Mouse (Mus musculus): ENCODE data around the gene Klk13.
"Not testable (repeated sequence)": the region's sequence is repeated elsewhere in the genome, so short reads cannot be mapped to it uniquely, and the experiment has no call there.

Gene Klk13

DNA sequence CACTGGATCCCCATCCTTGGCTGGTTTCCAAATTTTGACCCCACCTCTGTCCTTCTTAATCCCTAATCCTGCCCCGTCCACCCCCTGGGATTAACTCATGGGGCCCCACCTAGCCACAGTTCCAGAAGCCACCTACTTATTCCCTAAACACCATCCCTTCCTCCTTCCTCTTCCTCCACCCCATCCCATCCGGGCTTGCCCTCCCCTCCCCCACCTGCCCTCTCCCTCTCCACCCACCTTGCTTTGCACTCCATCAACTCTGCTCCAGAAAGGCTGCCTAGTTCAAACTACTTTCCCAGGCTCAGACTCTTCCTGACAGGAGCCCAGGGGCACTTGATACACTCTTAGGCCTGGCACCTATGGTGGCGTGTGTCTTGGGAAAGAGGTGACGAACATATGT, at the start of gene Klk13:
Klk13 (plus strand) TSS at position 301 of the 400 bp plus-strand sequence.
- DNase-seq (ENCODE audit: low spot score in 2 of 2): no peak

DNA sequence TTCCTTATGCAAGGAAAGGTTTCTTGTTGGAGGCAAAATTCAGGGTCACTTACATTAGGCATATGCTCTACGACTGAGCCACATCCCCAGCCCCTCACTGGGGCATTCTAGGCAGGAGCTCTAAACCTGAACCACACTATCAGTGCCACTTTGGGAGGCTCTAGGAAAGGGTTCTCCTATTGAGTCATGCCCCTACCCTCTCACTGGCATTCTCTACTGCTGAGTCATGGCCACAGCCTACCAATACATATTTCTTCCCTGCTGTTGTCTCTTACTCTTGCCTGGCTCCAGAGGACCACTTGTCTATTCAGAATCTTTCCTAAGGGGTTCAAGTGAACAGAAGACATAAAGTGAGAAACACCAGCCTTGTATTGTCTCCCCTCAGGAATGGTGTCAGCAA, 49.6 kb upstream of the Klk13 start:
- no peak for DNase-seq (ENCODE audit: low spot score in 2 of 2)

DNA sequence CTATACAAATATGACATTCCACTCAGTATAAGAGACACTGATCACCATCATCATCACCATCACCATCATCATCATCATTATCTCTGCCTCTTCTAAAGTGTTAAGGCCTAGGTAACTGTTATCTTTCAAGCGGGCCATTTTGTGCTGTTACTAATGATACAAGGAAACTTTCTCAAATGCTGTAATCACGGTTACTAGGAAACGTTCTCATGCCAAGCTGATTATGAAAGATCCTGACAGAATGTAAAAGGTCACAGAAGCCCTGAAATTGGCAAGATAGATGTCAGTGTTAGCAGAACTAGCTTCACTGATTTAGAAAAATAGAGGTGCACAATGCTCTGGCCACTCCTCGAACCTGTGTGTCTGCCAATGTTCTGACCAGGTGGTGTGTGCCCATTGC, 45.1 kb upstream of the Klk13 start:
- DNase-seq (ENCODE audit: low spot score in 2 of 2): not testable (repeated sequence)

DNA sequence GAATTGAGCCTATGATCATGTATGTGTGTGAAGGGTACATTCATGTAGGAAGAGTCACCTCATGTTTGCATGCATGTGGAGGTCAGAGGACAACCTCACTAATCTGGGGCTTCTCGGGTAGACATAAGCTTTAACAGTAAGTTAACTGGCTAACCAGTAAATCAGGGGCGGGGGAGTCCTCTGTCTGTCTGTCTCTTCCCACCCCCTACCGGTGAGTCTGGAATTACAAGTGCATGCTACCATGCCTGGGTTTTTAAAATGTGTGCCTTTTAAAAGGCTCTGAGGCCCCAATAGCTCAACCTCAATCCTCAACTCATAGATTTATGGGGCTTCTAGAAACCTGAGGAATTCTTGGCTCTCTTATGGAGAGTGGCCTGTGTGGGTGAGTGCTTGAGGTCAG, 43.8 kb upstream of the Klk13 start:
- DNase-seq (ENCODE audit: low spot score in 2 of 2): peak in 1 of 2 experiments; percentile 51

DNA sequence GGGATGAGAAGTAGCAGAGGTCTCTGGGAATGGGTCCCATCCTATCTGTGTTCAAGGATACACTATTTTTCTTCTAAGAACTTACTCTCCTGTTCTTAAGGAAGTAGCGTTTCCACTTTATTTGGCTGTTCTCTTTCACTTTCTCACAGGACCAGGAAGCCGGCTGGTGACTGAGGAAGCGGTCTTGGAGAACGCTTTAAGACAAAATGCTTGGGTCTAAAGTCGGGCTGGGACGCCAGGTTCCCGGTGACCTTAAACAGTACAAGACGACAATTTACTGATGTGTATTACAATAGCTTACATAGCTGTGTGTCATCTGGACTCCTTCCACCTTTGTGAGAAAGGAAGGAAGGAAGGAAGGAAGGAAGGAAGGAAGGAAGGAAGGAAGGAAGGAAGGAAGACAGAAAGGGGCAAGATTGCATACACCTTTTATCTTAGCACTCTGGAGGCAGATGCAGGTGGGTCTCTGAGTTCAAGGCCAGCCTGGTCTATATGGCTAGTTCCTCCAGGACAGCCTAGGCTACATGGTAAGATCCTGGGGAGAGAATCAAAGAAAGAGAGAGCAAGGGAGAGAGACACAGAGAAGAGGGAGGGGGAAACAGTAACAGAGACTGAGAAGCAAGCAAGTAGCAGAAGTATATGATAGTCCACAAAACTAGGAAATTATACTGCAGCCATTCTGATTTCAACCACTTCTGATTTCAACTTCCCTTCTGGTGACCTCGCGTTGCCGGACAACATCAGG, 41.1 kb upstream of the Klk13 start:
- DNase-seq (ENCODE audit: low spot score in 2 of 2): no peak

DNA sequence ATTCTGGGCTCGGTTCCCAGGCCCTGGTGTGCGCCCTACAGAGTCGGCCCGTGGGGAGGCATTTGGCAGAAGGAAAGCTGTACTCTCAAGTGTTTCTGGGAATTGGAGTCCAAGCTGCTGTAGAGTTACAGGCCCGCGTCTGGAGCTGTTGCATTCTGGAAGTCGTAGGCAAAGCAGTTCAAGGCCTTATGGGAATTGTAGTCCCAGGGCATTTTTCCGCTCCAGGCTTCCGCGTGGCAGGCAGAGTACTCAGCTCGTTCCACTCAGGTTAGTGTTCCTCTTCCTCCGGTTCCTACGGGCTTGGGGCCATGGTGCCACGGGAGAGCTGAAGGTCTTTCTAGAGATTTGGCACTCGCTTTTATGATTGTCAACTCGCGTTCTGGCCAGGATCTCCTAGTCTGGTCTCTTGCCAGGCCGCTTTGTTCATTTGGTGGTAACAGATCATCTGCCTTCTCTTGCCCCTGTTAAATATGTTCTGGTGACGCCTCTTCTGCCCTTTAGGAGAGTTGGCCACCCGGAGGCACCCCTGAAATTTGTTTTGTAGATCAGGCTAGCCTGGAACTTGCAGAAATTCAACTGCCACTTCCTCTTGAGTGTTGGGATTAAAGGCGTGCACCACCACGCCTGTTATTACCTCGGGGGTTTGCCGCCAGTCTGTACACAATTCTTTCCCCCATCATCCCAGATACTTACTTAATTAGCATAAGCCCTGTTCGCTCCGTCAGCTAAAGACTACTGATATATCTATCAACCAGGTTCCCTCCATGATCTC, 40.4 kb upstream of the Klk13 start, which contains the start of gene Ctu1:
Ctu1 (plus strand) TSS at position 208 of the 772 bp plus-strand sequence.
- DNase-seq (ENCODE audit: low spot score in 2 of 2): peak; percentile 76 to 79

DNA sequence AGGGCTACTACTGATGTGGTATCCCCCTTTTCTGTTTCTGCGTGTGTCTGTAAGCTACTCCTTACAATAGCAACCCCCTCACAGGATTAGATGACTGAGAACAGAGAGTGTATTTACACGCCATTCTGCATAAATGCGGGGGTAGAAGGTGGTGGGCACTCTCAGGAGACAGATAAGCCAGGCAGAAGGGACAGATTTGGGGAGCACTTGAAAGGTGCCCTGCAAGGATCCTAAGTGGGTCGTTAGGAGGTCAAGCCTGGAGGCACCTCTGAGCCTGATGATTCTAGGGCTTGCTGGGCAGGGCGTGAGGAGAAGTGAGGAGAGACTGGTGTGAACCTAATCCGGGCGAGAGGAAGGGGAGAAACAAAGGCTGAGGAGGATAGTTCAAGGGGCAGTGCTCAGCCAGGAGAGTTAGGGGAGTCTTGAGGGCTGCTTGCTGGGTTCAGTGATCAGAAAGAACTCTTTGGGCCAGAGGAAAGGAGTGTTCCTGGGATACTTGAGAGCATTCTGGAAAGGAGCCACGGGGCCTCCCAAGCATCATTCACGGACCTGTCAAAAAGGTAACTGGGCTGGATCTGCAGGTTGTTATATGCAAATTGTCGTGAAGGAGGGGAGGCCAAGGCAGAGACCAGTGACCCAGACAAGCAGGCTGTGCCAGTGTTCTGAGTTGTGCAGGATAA, 39.6 kb upstream of the Klk13 start:
- no peak for DNase-seq (ENCODE audit: low spot score in 2 of 2)

DNA sequence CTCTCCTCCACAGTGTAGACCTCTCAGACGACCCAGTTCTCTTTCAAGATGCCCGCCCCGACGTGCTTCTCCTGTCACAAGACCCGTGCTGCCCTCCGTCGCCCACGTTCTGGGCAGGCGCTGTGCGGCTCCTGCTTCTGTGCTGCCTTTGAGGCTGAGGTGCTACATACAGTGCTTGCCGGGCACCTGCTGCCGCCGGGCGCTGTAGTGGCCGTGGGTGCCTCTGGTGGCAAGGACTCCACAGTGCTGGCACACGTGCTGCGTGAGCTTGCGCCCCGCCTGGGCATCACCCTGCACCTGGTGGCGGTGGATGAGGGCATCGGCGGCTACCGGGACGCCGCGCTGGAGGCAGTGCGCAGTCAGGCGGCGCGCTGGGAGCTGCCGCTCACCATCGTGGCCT, 37.3 kb upstream of the Klk13 start:
- no peak for DNase-seq (ENCODE audit: low spot score in 2 of 2)

DNA sequence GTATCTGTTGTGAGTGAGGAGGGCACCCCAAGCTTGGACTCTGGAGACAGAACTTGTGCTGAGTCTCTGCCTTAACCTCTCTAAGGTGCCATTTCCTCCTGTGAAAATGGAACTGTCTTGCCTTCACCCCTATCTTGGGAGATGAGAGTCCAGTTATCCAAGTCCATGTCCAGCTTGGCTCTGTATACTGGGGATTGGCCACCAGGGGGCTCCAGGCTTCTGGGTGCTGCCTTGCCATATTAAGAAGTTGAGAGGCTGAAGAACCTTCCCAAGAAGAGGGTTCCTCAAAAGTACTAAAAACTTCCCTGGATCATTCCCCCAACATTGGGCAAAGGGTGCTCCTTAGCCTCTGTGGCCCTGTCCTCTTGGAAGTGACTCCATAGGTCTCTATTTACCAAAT, 33.9 kb upstream of the Klk13 start:
- peak in 1 of 2 experiments; percentile 20 for DNase-seq (ENCODE audit: low spot score in 2 of 2)

DNA sequence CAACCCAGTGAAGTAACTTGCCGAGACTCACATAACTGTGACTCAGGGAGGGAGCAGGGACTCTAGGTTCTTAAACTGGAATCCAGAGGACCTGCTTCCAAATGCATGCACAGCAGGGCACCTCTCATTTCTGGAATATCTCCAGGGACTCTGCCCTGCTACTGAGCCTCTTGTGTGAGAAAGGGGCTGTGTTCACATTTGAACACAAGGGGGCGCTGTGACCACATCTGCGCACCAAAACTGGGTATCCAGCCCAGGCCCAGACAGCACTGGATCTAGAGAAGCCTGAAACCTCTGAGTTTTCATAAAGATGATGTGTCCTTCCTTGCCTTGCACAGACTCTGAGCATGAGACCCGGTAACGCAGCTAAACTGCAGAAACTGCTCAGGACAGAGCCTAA, 31.4 kb upstream of the Klk13 start:
- DNase-seq (ENCODE audit: low spot score in 2 of 2): peak in 1 of 2 experiments; percentile 55

DNA sequence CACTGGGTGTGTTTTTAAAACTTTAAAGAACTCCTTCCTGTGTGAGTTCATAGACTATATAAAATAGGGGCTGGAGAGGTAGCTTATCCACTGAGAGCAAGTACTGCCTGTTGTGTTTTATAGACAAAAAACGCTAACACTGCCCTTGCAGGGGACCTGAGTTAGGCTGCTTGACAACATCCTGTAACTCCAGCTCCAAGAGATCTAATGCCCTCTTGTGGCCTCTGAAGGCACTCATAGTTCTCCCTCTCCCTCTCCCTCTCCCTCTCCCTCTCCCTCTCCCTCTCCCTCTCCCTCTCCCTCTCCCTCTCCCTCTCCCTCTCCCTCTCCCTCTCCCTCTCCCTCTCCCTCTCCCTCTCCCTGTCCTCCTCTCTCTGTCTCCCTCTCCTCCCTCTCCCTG, 29.9 kb upstream of the Klk13 start:
- DNase-seq (ENCODE audit: low spot score in 2 of 2): not testable (repeated sequence)

DNA sequence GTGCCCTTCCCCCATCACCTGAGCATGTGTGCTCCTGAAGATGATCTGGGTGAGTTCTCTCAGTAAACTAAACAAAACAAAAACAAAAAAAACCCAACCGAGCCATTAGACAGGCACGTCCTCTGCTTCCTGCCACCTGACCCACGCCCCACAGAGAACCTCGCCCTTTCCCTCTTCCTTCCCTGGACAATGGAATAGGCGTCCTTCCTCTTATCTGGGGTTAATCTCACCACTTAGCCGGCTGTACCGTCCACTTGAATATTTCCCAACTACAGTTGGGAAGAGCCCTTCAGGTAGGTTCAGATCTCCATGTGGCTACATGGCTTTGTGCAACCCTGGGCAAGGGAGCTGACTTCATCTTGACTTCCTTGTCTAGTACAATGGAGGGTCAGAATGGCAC, 27.3 kb upstream of the Klk13 start:
- no peak for DNase-seq (ENCODE audit: low spot score in 2 of 2)

DNA sequence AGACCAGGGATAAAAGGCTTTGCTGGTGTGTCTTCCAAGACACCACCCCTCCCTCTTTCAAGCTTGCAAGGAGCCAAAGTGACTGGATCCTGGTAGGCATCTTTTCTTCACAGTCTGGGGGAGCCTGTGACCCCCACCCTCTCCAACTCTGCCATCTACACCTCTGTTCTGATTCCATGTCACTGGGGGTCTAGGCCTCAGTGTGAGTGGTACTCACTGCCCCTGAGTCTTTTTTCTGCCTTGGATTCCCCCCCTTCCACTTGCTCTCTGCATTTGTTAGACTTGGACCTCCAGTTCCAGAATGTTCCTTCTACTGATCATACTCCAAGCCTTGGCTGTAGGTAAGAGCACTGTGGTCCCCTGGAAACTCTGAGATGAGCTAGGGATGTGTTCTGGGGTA, 22.2 kb upstream of the Klk13 start, which contains the start of gene Klk14:
Klk14 (plus strand) TSS at position 301 of the 400 bp plus-strand sequence.
- no peak for DNase-seq (ENCODE audit: low spot score in 2 of 2)

DNA sequence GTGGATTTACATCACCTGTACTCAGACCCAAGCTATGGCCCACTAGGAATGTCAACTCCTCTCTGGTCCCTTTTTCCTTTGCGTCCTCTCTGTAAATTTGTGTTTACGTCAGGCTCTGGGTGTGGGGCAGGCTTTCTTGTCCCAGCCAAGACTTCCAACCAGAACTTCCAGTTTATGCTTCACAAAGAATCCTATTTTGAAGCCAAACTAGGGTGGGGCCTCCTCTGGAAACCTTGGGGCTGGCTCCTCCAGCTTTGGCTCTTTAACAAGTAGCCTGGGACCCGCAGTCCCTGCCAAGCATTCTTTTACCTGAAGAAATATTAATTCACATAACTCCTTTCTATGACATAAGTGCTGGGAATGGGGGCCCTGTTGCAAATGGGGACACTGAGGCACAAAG, 2.3 kb upstream of the Klk13 start:
- no peak for DNase-seq (ENCODE audit: low spot score in 2 of 2)

DNA sequence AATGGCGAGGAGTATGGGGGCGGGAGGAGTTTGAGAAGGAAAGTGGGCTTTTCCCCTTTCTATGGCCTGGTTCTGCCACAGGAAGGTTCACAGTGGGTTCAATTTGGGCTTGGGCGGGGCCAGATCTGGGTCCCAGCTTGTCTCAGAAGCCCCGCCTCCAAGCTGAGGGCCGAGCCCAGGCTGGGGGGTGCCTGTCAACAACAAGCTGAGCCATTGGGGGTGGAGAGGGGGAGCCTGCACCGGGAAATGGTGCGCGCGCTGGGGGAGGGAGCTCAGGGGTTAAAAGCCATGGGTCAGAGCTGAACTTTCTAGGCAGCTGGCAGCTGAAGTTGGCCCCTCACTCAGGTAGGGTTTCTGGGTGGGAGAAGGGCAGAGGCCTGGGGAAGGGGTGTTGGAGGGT, 550 bp downstream of the Klk13 start:
- DNase-seq (ENCODE audit: low spot score in 2 of 2): no peak

DNA sequence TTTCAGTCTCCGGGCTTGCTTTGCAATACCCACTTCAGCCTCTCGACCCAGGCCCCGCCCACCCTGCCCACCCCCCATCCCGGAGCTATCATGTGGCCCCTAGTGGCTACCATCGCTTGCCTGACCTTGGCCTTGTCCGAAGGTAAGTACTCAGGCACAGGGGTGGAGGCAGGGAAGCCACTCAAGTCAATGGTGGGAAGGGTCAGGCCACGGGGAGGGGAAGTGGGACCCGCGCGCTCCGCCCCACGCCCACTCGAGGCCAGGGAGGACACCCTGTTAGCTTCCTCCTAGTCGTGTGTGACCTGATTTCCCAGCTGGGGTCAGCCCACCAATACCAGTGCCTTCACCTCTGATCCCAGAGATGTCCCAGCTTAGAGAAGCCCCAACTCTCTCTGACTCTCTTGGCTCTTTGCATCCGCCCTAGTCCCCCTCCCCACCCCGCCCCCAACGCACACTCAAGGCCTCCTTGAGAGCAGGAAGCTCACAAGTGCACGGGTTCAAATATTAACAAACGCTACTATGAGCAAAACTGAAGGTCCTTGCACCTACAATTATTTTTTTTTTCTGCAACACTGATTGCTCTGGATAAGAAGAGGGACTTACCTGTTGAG, 1.5 kb downstream of the Klk13 start:
- DNase-seq (ENCODE audit: low spot score in 2 of 2): no peak

DNA sequence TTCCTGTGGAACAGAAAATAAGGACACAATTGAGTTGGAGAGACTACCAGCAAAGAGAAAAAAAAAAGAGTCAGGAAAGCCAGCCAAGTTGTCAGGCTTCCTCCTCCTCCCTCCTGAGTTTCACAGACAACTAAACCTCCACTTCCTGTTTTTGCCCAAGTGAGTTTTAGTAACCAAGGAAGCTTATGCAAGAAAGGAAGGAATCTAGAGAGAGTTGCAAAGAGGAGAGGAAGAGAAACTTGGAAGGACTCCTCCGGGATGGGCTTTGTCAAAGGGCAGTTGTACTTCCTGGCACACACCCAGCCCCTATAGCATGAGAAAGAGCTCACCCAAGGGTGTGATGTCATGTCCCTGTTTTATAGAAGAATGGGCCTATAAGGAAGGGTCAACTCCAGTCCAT, 35.4 kb downstream of the Klk13 start:
- no peak for DNase-seq (ENCODE audit: low spot score in 2 of 2)

DNA sequence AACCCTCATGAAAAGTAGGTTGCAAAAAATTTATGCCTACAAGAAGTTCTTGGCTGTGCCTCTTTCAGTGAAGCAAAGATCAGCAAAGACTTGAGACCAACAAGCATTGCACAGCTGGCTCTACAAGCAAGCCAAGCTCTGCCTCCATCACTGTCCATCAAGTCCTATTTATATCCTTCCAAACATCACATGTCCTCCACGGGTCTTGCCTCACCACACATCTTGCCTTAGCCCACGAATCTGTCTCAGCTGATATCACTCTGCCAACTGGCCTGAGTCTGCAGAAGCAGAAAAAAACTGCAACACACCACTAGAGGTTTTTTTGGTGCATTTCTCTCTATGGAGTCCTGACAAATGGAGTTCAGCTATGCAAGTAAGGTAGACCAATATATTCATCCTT, 40.4 kb downstream of the Klk13 start:
- DNase-seq (ENCODE audit: low spot score in 2 of 2): no peak

DNA sequence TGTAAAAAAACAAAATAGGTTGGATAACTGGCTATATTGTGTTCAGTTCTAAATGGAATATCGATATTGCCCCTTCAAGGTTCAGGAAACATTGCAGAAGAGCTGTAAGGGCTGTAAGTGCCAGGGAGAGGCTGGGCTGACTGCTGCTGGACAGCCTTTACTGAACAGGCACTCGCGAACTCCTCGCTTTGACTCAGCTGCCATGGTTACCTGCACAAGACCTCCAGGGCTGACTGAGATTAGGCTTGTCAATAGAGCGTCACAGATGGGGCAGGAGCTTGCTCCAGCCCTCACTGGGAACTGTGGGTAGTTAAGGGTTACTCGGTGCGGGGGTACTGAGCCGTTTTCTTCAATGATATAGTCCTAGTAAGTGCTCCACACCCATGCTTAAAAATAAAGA, 54.1 kb downstream of the Klk13 start:
- DNase-seq (ENCODE audit: low spot score in 2 of 2): no peak

DNA sequence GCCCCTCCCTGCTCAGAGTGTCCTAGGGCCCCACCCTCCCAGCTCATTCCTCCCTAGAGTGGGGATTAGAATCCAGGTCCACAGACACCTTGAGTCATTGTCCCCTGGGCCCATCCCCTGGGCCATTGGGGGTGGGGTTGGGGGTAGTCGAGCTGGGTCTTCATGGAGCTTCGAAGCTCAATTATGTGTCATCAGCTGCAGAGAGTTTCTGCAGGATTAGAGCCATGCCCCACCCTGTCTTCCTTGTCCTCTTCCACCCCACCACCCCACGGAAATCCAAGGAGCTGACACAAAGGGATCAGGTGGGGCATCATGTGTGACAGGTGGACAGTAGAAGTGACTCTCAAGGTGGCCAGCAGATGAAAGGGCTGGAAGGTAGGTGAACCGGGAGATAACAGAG, 56.2 kb downstream of the Klk13 start, which contains the start of gene Klk12:
Klk12 (plus strand) TSS at position 301 of the 400 bp plus-strand sequence.
- DNase-seq (ENCODE audit: low spot score in 2 of 2): no peak

DNA sequence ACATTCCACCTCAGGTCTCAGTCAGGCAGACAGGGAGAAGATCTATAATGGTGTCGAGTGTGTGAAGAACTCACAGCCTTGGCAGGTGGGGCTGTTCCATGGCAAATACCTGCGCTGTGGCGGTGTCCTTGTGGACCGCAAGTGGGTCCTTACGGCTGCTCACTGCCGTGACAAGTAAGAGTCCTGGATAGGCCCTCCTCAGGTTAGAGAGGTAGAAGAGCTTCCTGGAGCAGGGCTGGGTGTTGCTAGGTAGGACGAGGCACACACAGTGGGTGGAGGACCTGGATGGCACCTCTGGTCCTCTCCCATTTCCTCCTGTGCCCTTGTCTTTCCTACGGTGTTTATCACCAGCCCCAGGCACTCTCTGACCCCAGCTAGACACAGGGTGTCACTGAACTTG, 57.3 kb downstream of the Klk13 start:
- DNase-seq (ENCODE audit: low spot score in 2 of 2): no peak

DNA sequence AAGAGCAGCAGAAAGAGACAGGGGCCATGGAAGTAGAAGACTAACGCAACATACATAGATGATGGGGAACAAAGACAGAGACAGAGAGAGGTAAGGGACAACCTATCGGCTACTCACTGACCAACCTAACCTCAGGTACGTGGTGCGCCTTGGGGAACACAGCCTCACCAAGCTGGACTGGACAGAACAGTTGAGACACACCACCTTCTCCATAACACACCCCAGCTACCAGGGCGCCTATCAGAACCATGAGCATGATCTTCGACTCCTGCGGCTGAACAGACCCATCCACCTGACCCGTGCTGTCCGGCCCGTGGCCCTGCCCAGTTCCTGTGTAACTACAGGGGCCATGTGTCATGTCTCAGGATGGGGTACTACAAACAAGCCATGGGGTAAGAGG, 58.3 kb downstream of the Klk13 start:
- DNase-seq (ENCODE audit: low spot score in 2 of 2): no peak

All from thymus, postnatal 10 days (tissue).